Mouse (Mus musculus) neural tube, embryonic 11.5 days (tissue): ENCODE data around the gene Vmp1. TPM values are rescaled to one million over a fixed set of nuclear protein-coding genes. Genes with fewer than 3 reads are reported as not detected.

Experiments used
- ATAC-seq: fragments of 200-750 bp; cut with Nextera tagmentation; 2 replicates; pipeline ENCODE4 v1.8.0; 2017; ENCODE audit warnings: moderate number of reproducible peaks, mild to moderate bottlenecking, moderate TSS enrichment, moderate library complexity; ENCODE audit not compliant: insufficient read depth, low FRiP score, low TSS enrichment
- DNase-seq: peaks from one replicate; pipeline ENCODE4 v3.0.0-alpha.2; 2015; ENCODE audit warnings: low spot score
- H3K27ac ChIP-seq: fragments of 300-500 bp; sonication (generic); 2 replicates; pipeline ENCODE4 v1.5.1; 2014; ENCODE audit warnings: low read depth, mild to moderate bottlenecking, low read length
- H3K27me3 ChIP-seq: fragments of 300-500 bp; sonication (generic); 2 replicates; pipeline ENCODE4 v1.6.1; 2014; ENCODE audit warnings: mild to moderate bottlenecking, low read length, mixed read lengths; ENCODE audit not compliant: control insufficient read depth, insufficient read depth
- H3K36me3 ChIP-seq: fragments of 300-500 bp; sonication (generic); 2 replicates; pipeline ENCODE4 v1.6.1; 2014; ENCODE audit warnings: mild to moderate bottlenecking, low read length, moderate library complexity, mixed read lengths; ENCODE audit not compliant: control insufficient read depth, insufficient read depth
- H3K4me1 ChIP-seq: fragments of 300-500 bp; sonication (generic); 2 replicates; pipeline ENCODE4 v1.6.1; 2014; ENCODE audit warnings: low read length, mixed read lengths; ENCODE audit not compliant: control insufficient read depth, insufficient read depth
- H3K4me2 ChIP-seq: fragments of 300-500 bp; sonication (generic); 2 replicates; pipeline ENCODE4 v1.6.1; 2014; ENCODE audit warnings: low read depth, mild to moderate bottlenecking, moderate library complexity
- H3K4me3 ChIP-seq: fragments of 300-500 bp; sonication (generic); 2 replicates; pipeline ENCODE4 v1.5.1; 2014; ENCODE audit warnings: low read depth, low read length
- H3K9ac ChIP-seq: fragments of 300-500 bp; sonication (generic); 2 replicates; pipeline ENCODE4 v1.6.1; 2014; ENCODE audit warnings: mild to moderate bottlenecking, low read length
- H3K9me3 ChIP-seq: fragments of 300-500 bp; sonication (generic); 2 replicates; pipeline ENCODE4 v1.6.1; 2016; ENCODE audit warnings: low read length; ENCODE audit not compliant: control insufficient read depth
- WGBS: fragments of 180-500 bp; shearing (Covaris S2); extraction: QIAGEN DNeasy Blood & Tissue Kit; methylation state at CpG from one replicate; pipeline ENCODE4 v1.1.7; 2014; 5-methylcytosine and 5-hydroxymethylcytosine counted together
- polyA plus RNA-seq: library from polyadenylated mRNA; unstranded; fragments of >200 nt; fragmentation: Nextera tagmentation; extraction: Ambion mirVana; gene quantifications from 2 replicates; pipeline ENCODE4 v1.2.1, GENCODE M21; 2014

The Vmp1 gene
- polyA plus RNA-seq, 1 experiment from 2014 or later: 103 TPM

DNA sequence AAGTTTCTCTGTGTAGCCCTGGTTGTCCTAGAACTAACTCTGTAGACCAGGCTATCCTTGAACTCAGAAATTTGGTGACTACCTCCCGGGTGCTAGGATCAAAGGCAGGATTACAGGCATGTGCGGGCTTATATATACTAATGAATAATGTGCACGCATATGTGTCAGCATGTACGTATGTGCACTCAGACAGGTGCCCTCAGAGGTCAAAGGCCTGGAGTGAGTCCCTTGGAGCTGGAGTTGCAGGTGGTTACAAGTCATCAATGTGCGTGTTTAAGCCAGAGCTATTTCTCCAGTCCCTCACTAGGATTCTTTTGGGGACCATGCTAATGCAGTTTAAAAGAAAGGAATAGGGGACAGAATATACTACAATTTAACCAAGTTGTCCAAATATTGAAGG, 85.5 kb downstream of the Vmp1 start:
- Histone ChIP-seq H3K4me1 (no peaks in the 10 kb centered on the region), H3K36me3 (no peaks in the 10 kb centered on the region; the same call in 1 of the 2 replicates), H3K9ac (no peak overlapping the region), H3K9me3 (no peaks in the 10 kb centered on the region), H3K27me3 (no peaks in the 10 kb centered on the region), H3K4me3 (no peak overlapping the region), H3K27ac (no peak overlapping the region), H3K4me2 (no peak overlapping the region)
- no peak for ATAC-seq
- DNase-seq: no peak
- 85% methylated on average over 5 of the region's 5 CpGs for WGBS

DNA sequence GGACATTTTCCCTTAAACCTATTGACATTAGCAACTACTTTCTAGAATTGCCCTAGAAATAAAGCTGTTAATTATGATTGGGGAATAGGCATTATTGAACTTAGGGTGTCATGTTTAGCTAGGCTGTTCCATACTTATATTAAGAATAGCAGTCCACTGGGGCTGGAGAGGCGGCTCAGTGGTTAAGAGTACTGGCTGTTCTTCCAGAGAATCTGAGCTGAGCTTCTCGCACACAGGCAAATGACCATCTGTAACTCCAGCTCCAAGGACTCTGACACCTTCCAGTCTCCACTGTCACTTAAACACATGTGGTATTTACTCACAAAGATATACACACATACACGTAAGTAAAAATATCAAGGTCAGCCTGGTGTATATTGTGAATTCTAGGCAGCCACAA, 86.7 kb downstream of the Vmp1 start:
- no peak for DNase-seq
- no peak overlapping the region for H3K9ac ChIP-seq
- 92% methylated on average over 3 of the region's 3 CpGs for WGBS
- H3K4me2 ChIP-seq: no peak overlapping the region
- no peak overlapping the region for H3K27ac ChIP-seq
- H3K9me3 ChIP-seq: no peaks in the 10 kb centered on the region
- ATAC-seq: no peak
- H3K27me3 ChIP-seq: no peaks in the 10 kb centered on the region
- no peaks in the 10 kb centered on the region; the same call in 1 of the 2 replicates for H3K36me3 ChIP-seq
- H3K4me1 ChIP-seq: no peaks in the 10 kb centered on the region
- H3K4me3 ChIP-seq: no peak overlapping the region

DNA sequence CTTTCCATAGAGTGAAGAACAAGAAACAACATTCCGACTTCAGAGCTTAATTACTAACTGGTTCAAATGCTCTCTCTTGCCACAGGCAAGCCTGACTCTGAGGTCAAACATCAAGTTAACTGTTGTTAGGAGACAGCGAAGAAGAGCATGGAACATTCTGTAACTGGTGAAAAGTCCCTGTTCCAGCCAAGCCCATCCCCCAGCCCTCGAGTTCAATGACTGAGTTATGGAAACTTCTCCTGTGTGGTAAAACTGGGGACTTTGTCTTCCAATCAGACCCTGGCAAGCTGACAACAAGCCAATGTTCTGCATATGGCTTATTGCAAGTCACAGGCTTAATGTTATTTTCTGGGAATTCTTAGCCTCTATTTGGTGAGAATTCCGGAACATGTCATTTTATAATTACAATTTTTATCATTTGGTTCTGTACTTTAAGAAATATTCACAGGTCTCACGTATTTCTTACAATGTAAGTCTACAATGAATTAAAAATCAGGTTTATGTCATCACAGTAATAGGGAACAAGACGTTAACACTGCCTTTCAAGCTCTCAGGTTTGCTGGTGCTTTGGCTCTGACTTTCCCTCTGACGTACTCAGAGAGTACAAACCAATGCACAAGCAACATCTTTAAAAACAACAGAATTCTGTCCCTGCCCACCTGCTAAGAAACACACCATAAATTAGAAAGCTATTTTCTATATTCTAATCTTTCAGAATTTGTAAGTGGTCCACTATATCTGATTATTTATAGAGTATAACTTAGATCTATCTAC, 87.3 kb downstream of the Vmp1 start:
- WGBS: 85% methylated on average over 7 of the region's 7 CpGs
- H3K36me3 ChIP-seq: no peaks in the 10 kb centered on the region; the same call in 1 of the 2 replicates
- H3K4me3 ChIP-seq: no peak overlapping the region
- no peak overlapping the region for H3K4me2 ChIP-seq
- no peaks in the 10 kb centered on the region for H3K4me1 ChIP-seq
- H3K9me3 ChIP-seq: no peaks in the 10 kb centered on the region
- H3K9ac ChIP-seq: no peak overlapping the region
- no peak for ATAC-seq
- no peaks in the 10 kb centered on the region for H3K27me3 ChIP-seq
- no peak for DNase-seq
- no peak overlapping the region for H3K27ac ChIP-seq

DNA sequence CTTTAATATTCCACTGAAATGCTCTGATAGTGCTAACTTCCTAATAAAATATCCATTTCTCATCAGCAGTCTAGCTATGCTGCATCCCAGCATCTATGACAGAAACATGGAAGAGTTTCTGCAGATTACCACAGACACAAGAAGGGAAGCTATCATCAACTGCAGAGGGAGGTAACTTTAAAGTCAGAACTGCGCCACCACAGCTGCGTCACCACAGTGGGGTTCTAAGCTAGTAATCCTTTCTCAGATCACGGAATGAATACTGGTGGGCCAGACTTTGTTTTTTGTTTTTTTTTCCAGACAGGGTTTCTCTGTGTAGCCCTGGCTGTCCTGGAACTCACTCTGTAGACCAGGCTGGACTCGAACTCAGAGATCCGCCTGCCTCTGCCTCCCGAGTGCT, 88.3 kb downstream of the Vmp1 start:
- no peaks in the 10 kb centered on the region; the same call in 1 of the 2 replicates for H3K36me3 ChIP-seq
- no peak overlapping the region for H3K27ac ChIP-seq
- no peak overlapping the region for H3K9ac ChIP-seq
- DNase-seq: no peak
- H3K9me3 ChIP-seq: no peaks in the 10 kb centered on the region
- 97% methylated on average over 6 of the region's 6 CpGs for WGBS
- ATAC-seq: no peak
- no peak overlapping the region for H3K4me2 ChIP-seq
- no peaks in the 10 kb centered on the region for H3K4me1 ChIP-seq
- H3K4me3 ChIP-seq: no peak overlapping the region
- H3K27me3 ChIP-seq: no peaks in the 10 kb centered on the region

DNA sequence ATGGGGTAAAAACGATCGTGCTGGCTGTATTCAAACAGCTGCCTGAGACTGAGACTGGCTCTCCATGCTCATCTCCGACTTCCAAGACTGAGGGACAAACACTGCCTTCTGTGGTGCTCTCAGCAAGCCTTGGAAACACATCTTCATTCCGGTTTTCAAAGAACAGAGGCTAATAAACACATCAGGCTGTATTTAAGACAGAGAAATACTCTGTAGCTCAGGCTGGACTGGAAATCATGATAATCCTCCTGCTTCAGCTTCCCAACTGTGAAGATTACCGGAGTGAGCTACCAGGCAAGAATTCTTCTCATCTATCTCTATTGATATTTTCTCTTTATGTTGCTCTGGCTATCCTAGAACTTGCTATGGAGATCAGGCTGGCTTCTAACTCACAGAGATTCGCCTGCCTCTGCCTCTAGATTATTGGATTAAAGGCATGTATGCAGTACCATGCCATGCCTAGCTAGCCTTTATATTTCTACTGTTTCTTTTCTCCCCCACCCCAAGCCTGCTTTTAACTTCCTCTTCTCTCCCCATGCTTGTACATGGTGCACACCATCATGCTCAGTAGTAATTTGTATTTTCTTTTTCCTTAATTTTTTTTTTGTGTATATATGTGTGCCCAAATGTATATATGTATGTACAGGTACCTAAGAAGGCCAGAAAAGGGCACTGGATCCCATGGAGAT, 89.3 kb downstream of the Vmp1 start:
- H3K27me3 ChIP-seq: no peaks in the 10 kb centered on the region
- no peaks in the 10 kb centered on the region for H3K36me3 ChIP-seq
- no peaks in the 10 kb centered on the region for H3K9me3 ChIP-seq
- WGBS: 84% methylated on average over 6 of the region's 6 CpGs
- ATAC-seq (no peak), DNase-seq (no peak)
- no peaks in the 10 kb centered on the region for H3K4me1 ChIP-seq
- H3K27ac ChIP-seq: no peak overlapping the region
- no peak overlapping the region for H3K4me3 ChIP-seq
- no peak overlapping the region for H3K4me2 ChIP-seq
- H3K9ac ChIP-seq: no peak overlapping the region

DNA sequence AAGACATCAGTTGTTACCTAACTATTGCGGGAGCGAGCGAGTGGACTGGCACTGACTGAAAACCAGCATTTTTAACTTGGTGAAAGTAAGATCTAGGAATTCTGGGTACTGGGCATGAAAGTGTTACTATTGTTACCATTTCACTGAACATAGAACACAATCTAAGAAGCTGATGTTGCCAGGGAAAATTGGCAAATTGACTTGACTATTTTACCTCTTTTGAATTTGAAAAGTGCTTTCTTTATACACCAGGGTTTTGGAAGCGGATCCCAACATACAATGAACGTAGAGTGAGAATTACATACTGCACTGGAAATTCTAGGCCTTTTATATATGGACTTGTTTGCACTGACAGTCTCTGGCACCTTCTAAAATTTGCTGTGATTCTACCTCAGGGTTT, 90.2 kb downstream of the Vmp1 start:
- Histone ChIP-seq H3K36me3 (no peaks in the 10 kb centered on the region), H3K4me2 (no peak overlapping the region), H3K27me3 (no peaks in the 10 kb centered on the region), H3K9me3 (no peaks in the 10 kb centered on the region), H3K4me1 (no peaks in the 10 kb centered on the region), H3K4me3 (no peak overlapping the region), H3K9ac (no peak overlapping the region), H3K27ac (no peak overlapping the region)
- 96% methylated on average over 5 of the region's 5 CpGs for WGBS
- ATAC-seq (no peak), DNase-seq (no peak)

DNA sequence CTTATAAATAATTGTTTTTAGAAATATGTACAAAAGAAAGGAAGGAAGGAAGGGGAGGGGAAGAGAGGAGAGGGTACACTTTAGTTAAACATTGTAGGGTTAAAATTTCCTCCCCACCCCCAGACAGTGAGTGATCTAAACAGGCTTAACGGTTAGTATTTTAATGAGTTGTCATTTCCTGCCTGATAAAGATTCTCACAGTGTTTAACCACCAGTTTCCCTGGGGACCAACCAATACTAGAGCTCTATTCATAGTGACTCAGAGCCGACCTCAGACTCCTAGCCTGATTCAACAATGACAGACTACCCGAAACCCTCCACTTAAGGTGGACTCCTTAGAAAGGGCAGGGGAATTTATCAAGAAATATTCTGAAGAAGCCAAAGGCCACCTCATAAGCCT, 90.6 kb downstream of the Vmp1 start:
- no peak for ATAC-seq
- Histone ChIP-seq H3K4me3 (no peak overlapping the region), H3K9ac (no peak overlapping the region), H3K27me3 (no peaks in the 10 kb centered on the region), H3K4me2 (no peak overlapping the region), H3K36me3 (no peaks in the 10 kb centered on the region), H3K9me3 (no peaks in the 10 kb centered on the region), H3K4me1 (no peaks in the 10 kb centered on the region), H3K27ac (no peak overlapping the region)
- 43% methylated on average over 3 of the region's 3 CpGs for WGBS
- DNase-seq: no peak

DNA sequence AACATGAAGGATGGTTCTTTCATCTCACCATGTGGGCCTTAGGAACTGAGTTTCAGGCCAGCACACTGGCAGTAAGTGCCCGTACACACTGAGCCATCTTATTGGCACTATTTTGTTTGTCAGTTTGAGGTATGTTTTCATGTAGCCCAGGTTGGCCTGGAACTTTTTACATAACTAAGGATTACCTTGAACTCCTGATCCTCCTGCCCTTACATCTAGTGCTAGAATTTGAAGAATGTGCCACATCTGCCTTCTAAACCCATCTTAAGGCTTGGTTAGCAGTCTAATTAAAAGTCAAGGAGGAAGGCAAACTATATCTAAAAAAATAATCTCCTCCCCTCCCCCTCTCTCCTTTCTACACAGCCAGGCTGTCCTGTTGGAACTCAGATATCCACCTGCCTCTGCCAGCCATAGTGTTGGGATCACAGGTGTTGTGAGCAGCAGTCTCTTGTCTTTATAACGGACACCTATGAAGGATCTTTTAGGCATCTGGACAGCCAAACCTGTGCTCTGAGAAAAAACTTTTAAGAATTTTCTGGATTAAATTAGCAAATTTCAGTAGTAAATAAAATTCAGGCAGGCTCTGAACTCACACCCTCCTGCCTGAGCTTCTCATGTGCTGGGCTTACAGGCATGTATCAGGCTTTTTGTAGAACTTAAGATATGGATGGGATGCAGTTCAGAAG, 91.6 kb downstream of the Vmp1 start:
- H3K27ac ChIP-seq: no peak overlapping the region
- ATAC-seq: no peak
- WGBS: 90% methylated on average over 2 of the region's 2 CpGs

More for the DNA sequence above, 91.6 kb downstream of the Vmp1 start:
- H3K9me3 ChIP-seq: no peaks in the 10 kb centered on the region
- H3K9ac ChIP-seq: no peak overlapping the region
- H3K4me2 ChIP-seq: no peak overlapping the region
- H3K27me3 ChIP-seq: no peaks in the 10 kb centered on the region
- no peak for DNase-seq
- H3K36me3 ChIP-seq: no peaks in the 10 kb centered on the region
- H3K4me3 ChIP-seq: no peak overlapping the region
- no peaks in the 10 kb centered on the region for H3K4me1 ChIP-seq
